Mouse (Mus musculus) liver, adult 2 months (tissue): Measurements from ENCODE around the gene Sp3.

ENCODE experiments used
- CTCF ChIP-seq: fragments of 200-500 bp; IDR thresholded peaks from 2 replicates; pipeline ENCODE4 v1.5.1; 2011; ENCODE audit warnings: low read depth, low read length, control low read depth
- POLR2A ChIP-seq: fragments of 200-500 bp; IDR thresholded peaks from 2 replicates; pipeline ENCODE4 v1.6.1; 2011; ENCODE audit warnings: low read length, control low read depth; ENCODE audit not compliant: insufficient read depth; ENCODE audit errors: extremely low read depth

GRCm38 (mm10) chr2:73023803-73024202 lies 43.6 kb upstream of the Sp3 start:
- no peak for TF ChIP-seq CTCF
- TF ChIP-seq POLR2A = no peak
